Mouse (Mus musculus) layer of hippocampus, adult 8-10 months (tissue): Measurements from ENCODE around the gene Cyp26a1. TPM values are rescaled to one million over a fixed set of nuclear protein-coding genes. Genes with fewer than 3 reads are reported as not detected.

Source experiments
- DNase-seq, 2 experiments: peaks; one replicate each; pipeline ENCODE4 v3.0.0; 2022; ENCODE audit warnings: low spot score in 2 of 2
- total RNA-seq, 4 experiments: library from RNA; stranded (reverse); gene quantifications; 2 replicates each; pipeline ENCODE4 v1.2.4; 2022

Gene Cyp26a1
- total RNA-seq = under 1 TPM; 0.51 to 0.74 (median 0.56) TPM

GRCm38 (mm10) chr19:37697651-37698272, at the start of gene Cyp26a1:
Cyp26a1 (plus strand) TSS chr19:37697798.
- no peak for DNase-seq

- no peak for DNase-seq
Observed at GRCm38 (mm10) chr19:37647994-37648393, 49.6 kb upstream of the Cyp26a1 start.

DNA sequence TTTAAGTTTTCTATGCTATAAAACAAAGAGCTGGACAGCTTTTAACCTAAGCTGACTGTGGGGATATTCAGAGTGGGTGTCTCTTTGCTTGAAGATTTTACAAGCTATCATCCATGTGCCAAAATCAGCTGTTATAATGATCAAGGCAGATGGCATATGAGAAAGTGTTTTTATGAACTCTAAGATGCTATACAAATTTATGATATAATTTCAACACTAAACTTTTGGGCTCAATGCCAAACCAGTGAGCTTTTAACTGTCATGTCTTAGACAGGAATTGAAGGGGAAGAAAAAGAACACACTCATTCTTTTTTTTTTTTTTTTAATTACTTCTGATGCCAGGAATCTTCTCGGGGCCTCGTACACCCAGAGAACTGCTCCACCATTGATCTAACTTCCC, 47.1 kb upstream of the Cyp26a1 start:
- DNase-seq = no peak

DNA sequence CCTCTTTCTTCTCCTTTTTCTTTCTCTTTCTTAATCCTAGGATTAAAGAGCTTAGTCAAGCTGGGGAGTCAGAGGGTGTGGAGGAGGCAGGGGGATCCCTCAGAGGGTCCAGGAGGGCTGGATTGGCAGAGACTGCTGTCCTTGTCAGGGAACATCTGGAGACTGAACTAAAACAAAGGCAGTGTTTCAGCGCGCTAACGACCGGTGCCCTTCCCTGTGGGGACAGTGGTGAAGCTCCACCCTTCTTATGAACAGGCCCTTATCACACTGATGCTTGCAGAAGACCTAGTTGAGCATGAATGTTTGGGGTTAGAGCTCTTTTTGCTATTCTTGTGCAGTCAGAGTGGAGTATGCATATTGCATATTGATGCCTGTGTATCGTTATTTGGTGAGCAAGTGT, 43.6 kb upstream of the Cyp26a1 start:
- no peak for DNase-seq

DNA sequence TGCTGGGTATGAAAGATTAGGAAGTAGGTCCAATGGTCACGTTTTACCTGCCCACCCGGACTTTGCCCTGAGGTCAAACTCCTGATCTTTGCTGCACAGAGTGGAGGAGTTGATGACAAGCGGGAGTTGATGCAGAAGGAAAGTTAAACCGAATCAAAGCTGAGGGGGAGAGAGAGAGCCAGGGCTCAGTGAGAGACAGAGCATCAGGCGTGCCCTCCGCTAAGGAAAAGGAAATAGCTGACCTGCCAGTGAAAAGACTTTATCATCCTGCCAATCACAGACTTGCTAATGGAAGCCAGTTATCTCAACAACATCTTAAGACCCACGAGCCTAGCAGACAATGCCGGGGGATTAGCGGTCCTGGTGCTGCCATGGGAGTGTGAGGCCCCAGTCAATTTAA, 41.2 kb upstream of the Cyp26a1 start:
- no peak for DNase-seq

DNA sequence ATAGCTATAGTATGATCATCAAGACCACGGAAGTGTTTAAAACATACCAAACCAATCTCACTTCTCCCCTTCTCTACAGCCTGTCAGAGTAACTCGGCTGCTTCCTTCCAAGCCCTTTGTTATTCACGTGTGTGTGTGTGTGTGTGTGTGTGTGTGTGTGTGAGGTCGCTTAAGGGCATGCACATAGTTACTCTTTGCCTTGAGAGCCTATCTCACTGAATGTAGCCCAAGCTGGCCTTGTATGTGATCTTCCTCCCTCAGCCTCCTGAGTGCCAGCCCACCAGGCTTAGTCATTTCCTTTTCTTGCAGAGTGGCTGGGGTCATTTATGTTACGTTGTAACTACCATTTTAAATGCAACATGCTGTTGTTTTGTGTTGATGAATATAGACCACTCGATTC, 32.3 kb upstream of the Cyp26a1 start:
- DNase-seq = no peak

- no peak for DNase-seq
Observed at GRCm38 (mm10) chr19:37667855-37668594, 29.6 kb upstream of the Cyp26a1 start.

DNA sequence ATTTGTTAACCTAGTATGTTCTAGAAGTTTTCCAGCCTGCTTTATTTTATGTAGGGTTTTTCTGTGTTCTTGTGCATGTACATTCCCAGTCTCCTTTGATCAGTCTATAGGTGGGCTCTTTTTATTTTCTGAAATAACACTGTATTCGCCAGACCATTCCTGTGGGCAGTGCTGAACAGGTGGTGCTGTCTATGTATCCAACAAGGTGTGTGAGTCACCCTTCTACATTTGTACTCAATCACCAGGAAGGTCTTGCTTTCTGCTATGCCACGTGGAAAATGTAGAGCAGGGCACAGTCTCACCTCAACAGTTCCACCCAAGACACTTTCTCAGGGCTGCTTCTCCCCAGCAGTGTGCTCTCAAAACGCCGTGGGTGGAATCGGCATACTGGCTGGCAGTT, 28.9 kb upstream of the Cyp26a1 start:
- DNase-seq = no peak

GRCm38 (mm10) chr19:37669486-37669885, 28.1 kb upstream of the Cyp26a1 start:
- no peak for DNase-seq

- no peak for DNase-seq
Observed at GRCm38 (mm10) chr19:37673393-37673792, 24.2 kb upstream of the Cyp26a1 start.

- no peak for DNase-seq
Observed at GRCm38 (mm10) chr19:37685281-37685680, 12.3 kb upstream of the Cyp26a1 start, which contains the start of gene Cyp26c1. Cyp26c1 (plus strand) TSS chr19:37685581.

DNA sequence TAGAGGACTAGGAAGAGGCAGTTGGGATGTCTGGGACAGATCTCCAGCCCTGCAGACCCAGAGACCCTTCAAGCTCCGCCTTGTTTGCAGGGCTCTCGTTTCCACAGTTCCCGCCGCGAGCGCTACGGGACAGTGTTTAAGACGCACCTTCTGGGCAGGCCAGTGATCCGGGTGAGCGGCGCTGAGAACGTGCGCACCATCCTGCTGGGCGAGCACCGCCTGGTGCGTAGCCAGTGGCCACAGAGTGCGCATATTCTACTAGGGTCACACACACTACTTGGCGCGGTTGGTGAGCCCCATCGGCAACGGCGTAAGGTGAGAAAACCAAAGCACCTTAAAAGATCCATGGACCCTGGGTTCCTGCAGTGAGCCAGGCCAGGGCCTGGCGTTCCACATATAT, 11.3 kb upstream of the Cyp26a1 start:
- no peak for DNase-seq

- DNase-seq = no peak
Observed at GRCm38 (mm10) chr19:37686941-37687850, 10.4 kb upstream of the Cyp26a1 start.

GRCm38 (mm10) chr19:37689478-37689877, 8.1 kb upstream of the Cyp26a1 start:
- no peak for DNase-seq

GRCm38 (mm10) chr19:37690716-37691115, 6.9 kb upstream of the Cyp26a1 start:
- no peak for DNase-seq

- no peak for DNase-seq
Observed at GRCm38 (mm10) chr19:37692879-37693278, 4.7 kb upstream of the Cyp26a1 start.

DNA sequence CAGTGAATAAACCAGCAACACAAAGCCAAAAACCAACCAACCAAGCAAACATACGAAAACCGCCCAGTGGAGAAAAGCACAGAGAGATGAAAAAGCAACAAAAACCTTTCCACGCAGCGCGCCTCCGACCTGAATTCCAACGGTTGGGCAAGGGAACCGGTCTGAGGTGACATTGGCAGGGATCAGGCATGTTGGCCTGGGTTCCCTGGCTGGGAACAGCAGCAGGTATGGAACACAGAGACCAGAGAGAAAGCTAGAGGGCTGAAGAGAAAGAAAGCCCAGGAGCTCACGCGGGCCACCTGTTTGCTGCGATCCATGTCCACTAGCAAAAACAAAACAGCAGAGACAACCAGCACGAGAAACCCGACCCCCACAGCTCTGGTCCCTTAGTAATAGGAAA, 2.5 kb upstream of the Cyp26a1 start:
- DNase-seq = no peak

DNA sequence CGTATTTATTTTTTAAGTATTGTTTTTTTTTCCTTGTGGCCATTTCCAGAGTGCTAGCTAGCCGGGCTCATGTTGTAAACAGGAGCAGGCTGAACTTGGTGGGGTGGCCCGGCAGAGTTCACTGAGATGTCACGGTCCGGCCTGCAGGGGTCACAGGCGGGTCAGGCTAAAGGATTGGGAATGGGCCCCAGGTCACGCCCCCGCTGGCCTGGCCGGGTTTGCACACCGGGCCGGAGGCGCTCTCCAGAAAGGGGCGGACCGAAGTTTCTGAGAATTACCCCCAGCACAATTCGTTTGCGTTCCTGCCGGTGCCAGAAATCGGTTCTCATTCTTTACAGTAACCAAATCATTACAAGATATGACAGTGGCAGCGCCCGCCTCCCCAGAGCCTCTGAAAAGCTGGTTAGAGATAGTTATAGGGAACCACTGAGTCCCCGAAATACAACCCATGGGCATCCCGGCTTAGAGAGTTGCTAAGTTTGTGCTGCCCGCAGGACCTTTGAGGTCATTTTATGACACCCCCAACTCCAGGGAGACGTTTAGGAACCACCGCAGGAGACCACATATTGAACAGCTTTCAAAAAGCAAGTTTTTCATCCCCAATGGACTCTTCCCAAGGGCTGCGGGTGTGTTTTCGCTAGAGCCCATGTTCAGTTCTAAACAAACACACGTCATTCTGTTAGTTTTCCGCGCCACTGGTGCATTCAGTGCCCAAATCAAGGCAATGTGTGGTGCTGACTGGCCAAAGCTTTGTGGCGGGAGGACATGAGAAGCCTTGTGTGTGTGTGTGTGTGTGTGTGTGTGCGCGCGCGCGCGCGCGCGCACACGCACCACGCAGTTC, 1.6 kb upstream of the Cyp26a1 start:
- no peak for DNase-seq

DNA sequence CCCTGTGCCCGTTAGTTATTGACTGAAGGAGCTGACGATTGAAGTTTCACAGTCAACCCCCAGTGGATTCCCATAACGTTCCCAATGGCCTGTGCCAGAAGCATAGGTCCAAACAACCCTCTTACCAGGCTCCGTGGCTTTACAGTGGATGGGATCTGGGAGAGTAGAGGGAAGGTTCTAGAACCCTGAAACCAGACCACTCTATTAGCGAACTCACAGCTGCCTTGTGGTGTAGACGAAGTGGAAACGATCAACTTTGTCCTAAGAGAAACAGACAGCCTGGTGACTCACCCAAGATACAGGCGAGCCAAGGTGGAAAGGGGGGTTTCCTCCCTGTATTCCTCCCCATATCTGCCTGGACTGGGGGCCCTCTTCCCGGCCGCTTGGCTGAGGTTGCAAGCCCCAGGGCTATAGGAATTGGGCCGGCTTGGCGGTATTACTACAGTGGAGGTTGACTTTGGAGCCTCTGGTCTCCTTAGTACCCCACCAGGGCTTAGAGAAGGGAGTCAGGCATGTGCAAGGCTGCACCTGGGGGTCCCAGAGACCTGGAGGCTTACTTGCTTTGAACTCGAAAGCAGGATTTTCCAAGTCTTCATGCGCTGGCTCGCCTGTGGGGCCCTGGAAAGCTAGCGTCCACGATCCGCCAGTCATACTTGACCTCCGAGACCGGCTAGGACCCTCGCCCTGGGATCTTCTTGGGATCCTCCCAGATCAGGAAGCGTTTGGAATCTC, 829 bp upstream of the Cyp26a1 start:
- DNase-seq = no peak

GRCm38 (mm10) chr19:37697335-37697636, 312 bp upstream of the Cyp26a1 start:
- no peak for DNase-seq
